Mouse (Mus musculus) CD4-positive helper T cell, adult 2 months (primary cell): ENCODE measurements around the gene Arl5c.

Experiments
- DNase-seq: peaks from one replicate; pipeline ENCODE4 v3.0.0-alpha.2; 2012; ENCODE audit warnings: low read depth, missing footprints, low spot score

Arl5c gene

DNA sequence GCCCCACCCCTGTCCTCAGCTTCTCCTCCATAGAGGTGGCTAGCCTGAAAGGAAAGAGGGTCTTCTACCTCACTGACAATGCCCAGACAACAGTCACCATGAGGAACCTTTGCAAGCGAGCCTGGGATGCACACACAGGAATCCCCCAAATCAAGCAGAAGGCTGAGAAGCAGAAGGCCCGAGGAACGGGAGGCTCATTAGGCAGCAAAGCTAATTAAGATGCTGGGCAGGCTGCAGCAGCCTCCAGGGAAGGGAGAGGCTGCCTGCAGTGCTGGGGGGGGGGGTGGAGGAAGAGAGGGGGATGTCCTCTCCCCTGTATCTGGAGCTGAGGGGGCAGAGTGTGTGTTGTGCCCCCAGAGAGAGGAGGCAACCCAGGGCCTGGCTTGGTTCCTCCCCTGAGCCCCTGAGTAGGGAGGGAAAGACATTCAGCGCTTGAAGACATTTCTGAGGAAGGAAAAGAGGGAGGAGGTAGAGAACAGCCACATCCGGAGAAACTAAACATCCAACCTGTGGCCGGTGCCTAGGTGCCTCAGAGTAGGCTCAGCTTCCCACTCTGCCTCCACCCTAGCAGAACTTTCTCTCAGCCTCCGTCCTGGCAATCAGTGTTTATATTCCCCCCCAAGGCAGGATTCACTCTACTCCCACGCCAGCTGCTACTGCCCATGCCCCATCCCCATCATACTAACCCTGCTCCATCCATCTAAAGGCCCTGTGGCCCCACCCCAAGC lies 24.1 kb upstream of the Arl5c start:
- DNase-seq = peak; percentile 64

DNA sequence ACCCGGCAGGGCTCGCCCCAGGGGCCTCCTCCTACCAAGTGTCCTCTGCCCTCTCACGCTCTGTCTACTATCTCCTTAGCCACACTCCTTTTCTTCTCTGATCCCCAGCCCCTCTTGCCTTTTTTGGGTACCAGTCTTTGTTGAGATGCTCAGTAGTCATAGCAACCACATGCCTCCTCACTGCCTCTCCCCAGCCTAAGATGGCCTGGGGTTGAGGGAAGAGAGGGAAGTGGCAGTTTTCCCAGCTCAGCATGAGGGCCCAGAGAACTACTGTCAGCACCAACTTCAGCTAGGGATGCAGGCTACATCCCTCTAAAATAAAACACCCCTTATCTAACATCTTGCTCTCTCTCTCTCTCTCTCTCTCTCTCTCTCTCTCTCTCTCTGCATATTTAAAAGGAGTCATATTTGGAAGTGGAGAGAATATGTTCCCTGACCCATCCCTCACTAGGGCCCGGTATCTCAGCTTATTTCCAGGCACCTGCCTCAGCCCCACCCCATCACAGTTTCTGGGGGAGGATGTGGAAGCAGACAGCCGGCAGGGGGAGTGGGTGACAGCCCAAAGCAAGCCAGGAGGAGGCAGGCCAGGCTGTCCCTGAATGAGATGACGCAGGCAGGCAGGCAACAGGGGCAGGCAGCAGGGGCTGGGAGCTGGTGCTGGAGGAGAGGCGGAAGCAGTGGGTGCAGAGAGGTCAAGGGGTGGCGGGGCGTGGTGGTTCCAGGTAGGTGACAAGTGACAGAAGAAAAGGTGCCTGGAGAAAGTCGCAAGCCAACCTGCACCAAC lies 23.1 kb upstream of the Arl5c start:
- DNase-seq = peak; percentile 76

DNA sequence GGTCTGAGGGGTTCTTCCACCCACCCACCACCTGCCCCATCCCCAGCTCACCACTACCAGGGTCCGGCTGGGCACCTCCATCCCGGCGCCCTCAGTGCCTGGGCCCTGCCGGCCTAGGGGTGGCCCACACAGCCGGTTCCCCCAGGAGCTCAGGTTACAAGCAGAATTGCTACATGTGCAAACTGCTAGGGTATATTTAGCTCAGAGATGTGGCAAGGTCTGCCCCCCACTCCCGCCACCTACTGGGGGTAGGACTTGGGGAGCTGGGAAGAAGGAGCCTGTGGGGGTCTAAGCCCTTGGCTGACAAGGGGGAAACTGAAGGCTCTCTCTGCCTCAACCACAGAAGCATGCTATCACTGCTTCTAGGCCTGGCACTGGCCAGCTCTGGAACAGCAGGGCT lies 22.2 kb upstream of the Arl5c start:
- DNase-seq = no peak

DNA sequence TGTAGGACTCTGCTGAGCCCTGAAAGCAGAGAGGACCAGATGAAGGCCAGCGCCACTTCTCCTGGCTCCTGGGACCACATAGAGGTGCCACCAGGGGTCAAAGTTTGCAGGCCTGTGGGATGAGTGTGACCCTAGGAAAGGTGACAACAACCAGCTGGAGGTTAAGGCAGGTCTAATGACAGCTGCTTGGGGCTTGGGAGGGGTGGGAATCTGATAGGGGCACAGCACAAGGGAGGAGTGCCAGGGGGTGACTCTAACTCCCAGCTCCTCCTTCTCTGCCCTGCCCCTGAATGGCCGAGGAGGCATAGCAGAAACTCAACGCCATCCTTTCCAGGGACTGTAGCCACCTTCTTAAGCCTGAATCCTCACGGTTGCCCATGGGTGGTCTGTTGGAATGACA lies 20.8 kb upstream of the Arl5c start:
- no peak for DNase-seq

DNA sequence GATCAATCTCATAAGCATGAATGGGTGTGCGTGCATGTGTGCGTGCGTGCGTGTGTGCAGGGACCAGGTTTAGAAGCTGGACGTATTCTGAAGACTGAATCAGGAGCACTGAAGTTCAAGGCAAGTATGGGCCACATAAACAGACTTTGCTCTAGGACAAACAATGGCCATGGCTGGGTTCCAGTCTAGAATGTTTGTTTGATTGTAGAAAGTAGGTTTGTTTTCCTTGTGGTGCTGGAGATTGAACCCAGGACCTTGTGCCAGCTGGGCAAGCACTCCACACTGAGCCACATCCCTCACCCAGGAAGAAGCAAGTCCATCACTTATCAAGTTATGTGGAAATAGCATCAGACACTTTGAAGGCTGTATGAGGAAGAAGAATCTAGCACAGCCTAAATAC lies 20.2 kb upstream of the Arl5c start:
- DNase-seq = no peak

DNA sequence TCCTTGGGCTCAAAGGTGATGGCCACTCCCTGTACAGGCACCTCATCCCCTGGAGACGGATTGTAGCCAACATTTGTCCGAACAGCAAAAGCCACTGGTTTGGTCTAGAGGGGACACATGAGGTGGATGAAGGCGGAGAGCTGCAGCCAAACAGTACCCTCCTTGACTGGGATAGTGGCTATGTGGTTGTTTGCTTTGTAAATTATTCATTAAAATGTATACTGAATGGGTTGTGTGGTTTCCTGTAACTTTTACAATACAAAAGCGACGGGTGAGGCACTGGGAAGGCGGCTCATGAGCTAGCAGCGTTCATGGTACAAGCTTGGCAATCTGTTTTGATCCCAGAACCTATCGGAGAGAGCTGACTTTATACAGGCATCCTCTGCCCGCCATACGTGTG lies 16.9 kb upstream of the Arl5c start:
- no peak for DNase-seq

DNA sequence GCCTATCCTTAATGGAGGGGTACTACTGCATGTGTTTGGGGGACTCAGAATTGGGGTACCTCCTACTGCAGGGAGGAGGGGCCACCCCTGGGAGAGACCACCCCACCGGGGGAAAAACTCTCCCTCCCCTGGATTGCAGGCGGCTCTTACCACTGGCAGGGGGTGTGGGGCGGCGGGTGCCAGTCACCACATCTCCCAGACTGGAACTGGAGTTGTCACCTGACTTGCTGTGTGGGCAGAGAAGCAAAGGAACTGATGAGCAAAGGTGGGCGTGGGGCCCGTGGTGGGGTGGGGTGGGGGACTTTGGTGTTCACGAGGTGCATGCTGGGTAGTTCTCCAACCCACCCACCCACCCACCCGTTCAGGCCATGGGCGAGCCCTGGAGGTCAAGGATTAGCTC lies 15.7 kb upstream of the Arl5c start:
- DNase-seq = no peak

DNA sequence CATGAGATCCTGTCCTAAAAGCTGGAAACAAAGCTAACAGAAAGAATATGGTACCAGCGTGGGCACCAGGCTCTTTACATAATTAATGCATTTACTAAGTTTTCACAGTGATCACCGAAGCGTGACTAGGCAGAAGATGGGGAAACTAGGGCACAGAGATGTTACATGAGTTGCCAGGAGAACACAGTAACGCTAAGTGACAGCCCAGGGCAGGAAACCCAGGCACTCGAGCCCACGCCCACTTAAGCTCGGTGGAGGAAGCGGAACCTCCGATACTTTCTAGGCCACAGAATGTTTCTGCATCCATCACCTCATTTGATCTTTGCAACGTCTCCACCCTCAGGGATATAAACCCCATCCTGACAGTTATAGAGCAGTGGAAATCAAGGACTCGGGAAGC lies 12.1 kb upstream of the Arl5c start:
- peak; percentile 40 for DNase-seq

DNA sequence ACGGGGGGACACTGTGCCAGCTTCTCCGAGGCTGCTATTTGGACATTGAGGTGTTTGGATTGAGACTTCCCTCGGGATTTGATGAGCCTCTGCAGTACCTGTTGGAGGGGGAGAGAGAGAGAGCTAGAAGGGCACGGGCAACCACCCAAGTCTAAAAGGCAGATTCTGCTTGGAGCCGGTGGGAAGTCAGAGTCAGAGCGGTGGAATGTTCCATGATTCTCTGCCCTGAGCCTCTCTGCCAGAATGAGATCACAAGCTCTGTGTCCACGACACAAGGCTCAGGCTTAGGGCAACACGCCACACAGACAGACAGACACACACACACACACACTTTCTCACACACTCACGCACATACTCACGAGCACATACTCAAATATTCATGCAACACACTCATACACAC lies 9.7 kb upstream of the Arl5c start:
- DNase-seq = no peak

DNA sequence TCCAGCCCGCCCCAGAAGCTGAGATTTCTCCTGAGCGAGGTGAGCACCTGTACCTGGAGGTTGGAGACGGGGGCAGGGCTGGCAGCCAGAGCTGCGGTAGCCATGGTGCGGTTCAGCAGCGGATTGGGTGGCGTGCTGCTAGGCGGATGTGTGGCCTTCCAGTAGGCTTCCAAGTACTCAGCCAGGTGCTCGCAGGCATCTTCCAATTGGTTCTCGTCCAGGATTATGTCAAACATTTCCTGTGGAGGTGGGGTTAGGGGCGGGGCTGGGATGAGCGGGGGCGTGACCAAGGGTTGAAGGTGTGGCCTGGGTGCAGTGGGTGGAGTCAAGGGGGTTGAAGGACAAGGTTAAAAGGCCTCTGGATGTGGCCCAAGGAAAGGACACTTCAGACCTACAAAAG lies 9.1 kb upstream of the Arl5c start:
- no peak for DNase-seq

DNA sequence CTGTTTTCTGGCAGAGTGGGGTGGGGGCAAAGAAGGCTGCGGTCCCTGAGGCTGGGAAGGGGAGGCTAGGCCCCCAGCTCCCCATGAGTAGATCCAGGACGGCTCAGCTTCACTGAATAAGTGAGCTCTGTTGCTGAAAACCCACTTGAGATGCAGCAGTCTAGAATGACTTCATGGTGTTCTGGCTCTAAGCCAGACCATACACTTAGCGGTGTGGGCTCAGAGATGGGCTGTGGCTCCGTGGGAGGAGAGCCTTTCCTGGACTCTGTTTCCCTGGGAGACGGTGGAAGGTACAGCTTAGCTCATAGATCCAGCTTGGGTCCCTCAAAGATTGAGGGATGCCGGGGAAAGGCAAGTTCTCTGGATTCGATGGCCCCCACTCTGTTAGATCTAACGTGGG lies 8.2 kb upstream of the Arl5c start:
- DNase-seq = no peak

DNA sequence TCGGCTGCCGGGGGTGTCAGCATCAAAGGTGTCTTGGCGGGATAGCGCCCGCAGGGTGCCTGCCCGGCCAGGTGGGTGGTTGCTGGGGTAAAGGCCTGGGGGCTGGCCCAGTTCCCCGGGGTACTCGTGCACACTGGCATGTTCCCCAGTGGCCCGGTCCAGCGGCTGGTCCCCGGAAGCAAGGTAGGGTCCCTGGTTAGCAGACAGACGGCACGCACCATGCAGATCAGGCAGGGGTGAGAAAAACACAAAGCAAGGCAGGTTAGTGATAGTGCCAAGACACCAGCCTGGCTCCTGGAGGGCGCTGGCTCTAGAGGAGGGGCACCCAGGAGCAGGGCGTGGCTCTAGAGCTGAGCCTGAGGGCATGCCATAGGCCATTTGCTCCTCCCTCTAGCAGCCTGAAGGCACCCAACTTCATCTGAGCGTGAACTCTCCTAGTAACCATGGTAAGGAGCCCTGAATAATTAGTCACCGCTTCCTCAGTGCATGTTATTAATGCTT lies 7.2 kb upstream of the Arl5c start:
- peak; percentile 50 for DNase-seq

DNA sequence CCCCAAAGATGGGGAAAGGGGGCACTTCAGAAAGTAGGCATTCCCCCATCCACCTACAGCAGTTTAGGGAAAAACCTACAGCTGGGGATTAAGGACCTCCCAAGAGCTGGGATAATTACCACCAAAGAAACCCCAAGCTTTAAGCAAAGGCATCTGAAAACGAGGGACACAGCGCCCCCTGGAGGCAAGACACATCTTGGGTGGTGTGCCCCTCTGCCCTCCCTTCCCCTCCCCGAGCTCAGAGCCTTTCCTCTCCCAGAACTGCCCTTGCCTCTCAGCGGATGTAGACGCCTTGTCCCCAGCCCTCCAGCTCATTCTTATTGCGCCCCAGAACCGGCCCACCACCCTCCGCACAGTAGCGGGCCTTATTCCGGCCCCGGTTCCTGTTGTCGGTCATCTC lies 6.6 kb upstream of the Arl5c start:
- DNase-seq = peak; percentile 83

DNA sequence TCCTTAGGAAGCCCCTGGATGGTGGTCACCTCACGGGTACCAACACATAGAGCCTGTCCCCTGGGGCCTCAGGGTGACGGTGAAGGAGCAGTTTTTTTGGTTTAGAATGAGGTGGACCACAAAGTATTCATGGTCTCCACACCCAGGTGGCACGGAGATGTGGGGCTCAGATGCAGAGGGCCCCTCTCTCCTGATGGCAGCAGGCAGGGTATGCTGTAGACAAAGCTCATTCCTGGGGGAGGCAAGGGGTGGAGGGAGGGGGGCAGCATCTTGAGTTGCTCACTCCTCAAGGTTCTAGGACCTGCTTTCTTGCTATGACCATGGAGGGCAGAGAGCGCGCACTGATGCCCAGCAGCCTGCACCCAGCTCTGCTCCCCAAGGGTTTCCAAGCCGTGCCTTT lies 6.0 kb upstream of the Arl5c start:
- DNase-seq = peak; percentile 39

DNA sequence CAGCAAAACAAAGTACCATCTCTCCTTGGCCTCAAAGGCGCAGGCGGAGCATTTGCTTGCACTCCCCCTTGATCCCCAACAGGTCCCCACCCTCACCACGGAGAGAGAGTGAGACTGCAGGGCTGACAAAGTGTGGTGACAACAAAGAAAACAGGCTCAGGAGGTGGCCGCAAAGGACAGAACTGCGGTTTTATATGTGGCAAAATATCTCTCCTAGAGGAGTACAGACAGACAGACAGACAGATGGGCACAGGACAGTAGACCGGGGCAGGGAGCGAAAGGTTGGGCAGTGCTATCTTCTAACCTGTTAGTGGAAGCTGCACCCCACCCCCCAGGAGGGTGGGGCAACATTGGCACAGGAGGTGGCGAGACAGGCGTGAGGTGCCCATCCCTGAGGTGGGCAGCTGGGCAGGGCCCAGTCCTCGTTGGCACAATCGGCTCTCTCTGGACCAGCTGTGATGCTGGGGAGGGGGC lies 5.4 kb upstream of the Arl5c start:
- DNase-seq = peak; percentile 76

DNA sequence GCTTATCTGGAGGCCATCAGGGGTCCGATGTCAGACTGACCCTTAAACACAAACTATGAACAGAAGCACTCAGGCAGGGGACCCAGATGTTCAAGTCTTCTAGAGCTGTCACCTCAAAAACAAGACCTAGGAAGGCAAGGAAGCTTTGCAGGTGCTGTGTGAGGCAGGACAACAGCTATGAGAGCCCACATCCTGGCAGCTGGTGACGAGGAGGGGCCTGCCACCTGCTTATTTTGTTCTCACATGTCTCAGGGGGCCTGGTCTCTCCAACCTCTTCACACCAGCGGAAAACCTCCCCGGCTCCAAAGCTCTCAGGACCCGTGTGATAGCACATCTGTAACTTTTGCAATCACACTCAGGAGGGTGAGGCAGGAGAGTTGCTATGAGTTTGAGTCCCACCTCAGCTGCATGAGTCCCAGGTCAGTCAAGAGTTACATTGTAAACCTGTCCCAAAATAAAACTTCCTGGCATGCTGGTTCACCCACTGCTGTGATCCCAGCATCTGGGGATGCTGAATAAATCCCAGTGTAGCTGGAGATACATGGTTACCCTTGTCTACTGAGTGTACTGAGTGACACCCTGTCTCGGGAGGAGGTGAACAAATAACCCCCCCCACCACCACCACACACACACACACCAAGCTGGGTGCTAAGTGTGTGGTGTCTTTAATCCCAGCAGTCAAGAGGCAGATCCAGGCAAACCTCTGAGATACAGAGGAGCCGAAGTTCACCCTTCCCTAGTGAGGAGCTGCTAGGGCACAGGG lies 4.6 kb upstream of the Arl5c start:
- DNase-seq = peak; percentile 89

DNA sequence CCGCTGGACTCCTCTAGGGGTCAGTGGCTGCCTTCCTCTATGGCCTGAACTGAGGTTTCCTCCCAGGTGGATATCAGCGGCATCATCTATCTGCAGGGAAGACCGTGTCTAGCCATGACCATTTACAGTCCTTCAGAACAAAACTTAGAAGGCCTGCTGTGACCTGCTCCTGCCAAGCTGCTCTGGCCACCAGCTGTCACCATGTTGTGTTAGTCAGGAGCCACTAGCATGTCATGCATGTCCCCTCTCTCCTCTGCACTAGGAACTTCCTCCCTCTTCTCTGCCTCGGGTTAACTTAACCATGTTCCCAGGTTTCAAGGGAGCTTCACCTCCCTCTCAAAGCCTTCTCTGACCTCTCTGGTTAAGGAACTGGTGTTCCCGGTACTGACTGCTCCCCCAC lies 3.8 kb upstream of the Arl5c start:
- DNase-seq = no peak

DNA sequence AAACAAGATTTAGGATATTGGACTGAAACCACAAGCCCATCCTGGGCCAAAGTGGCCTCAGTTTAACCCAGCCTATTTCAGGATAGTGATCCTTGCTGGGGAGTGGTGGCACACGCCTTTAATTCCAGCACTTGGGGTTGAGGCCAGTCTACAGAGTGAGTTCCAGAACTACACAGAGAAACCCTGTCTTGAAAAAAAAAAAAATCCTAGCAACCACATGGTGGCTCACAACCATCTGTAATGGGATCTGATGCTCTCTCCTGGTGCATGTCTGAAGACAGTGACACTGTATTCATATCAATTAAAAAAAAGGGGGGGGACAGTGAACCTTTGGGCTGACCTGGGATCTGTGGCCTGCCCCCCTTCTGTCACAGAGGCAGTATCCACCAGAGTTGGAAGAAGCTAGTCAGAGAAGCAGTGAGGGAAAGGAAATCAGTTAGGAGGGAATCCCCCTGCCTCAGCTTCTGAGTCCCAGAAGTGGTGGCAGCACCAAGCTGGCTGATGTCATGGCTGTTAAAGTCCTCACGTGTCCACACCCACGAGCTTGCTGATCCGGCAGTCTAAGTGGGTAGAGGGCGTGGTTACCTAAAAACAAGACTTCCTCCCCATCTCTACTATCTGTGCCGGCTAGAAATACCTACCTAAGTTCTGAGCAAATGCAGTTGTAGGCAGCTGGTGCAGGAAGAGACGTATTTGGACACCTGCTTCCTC lies 3.1 kb upstream of the Arl5c start:
- peak; percentile 97 for DNase-seq

DNA sequence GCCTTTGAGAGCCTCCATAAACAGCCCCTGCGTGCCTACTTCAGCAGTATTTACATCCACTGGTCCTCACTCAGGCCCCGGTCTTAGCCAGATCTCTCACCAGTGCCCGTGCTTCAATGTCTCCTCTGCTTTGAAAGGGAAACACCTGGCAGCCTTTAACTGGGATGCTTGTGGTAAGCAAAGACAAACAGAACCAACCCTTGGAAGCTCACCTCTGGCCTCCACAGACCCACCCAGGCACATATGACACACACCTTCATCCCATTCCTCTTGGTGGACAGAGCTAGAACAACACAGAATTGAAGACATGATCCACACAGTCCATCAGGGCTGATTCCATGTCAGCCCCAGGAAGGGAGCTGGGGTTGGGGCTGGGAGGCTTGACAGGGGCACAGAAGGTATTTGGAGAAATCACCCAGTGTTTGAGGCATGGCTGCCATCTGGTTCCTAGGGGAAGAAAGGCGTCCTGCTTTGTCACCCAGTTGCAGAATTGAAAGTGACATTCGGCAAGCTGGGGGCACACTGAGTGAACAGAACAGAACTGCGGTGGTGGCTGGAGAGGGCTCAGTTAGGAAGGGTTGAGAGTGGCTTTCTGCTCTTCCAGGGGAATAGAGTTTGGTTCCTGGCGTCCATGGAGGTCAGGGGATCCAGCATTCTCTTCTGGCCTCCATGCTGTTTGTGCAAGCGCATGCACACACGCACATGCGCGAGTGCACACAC lies 2.3 kb upstream of the Arl5c start:
- no peak for DNase-seq

DNA sequence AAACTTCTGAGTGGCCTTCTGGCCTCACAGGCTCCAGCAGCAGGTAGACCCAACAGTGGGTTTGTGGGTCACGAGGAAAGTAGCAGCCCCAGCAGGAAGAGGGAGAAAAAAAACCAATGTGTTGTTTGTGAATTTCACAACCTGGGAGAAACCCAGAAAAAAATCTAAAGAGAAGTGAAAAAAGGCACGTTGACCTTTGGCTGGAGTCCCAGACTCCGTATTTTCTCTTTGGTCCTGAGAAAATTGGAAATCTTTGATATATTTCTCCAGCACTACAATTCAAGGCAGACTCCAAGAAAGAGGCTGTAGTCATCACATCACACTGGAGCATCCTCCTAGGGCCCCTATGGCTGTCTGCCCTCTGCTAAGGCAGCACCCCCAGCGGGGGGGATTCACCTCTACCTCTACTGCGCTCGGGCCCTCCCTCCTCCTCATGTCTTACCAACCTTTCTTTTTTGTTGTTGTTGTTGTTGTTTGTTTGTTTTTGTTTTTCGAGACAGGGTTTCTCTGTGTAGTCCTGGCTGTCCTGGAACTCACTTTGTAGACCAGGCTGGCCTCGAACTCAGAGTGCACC lies 1.5 kb upstream of the Arl5c start:
- DNase-seq = no peak

DNA sequence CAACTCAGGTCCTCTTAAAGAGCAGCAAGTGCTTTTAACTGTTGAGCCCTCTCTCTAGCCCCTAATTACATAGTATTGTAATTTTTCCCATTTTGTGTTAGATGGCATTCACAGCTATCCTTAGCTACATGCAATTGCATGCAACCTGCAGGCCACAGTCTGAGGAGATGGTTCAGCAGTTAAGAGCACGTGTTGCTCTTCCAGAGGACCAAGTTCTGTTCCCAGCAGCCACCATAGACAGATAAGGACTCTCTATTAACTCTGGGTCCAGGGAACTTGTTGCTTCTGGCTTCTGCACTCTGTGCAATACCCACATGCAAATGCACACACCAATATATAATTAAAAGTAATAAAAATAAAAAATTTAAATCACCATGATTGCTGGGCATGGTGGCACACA lies 710 bp upstream of the Arl5c start:
- no peak for DNase-seq
